In genomic region chr19:46447911-46448310, GRCm38 (mm10) we compare ENCODE assay signal across 9 mouse cellular contexts. TPM values are rescaled to one million over a fixed set of nuclear protein-coding genes. Genes with fewer than 3 reads are reported as not detected.
DNase-seq lines count a peak whose midpoint lies in the region; ATAC-seq and TF ChIP-seq lines count a peak whose summit lies in the region.
"Had no signal": no experiment of that assay in that cellular context is flagged by ENCODE, and none has a peak within 500 bp of the region (broad histone marks: within the 10 kb centered on the region; RNA-seq: fewer than 3 reads in every experiment).

No protein-coding gene starts in this region.

- peaks cover 5% of the 10 kb centered on the region; the same call in 1 of the 2 replicates for H3K36me3 ChIP-seq in forebrain, embryonic 14.5 days (ENCODE audit: control insufficient read depth, insufficient read depth, low read length)
- H3K36me3 ChIP-seq in forebrain, postnatal 0 days (ENCODE audit: insufficient read depth) = no peaks in the 10 kb centered on the region; the same call in 1 of the 2 replicates
- H3K36me3 ChIP-seq in embryonic facial prominence, embryonic 12.5 days = peaks cover 1% of the 10 kb centered on the region; the same call in 1 of the 2 replicates
- H3K36me3 ChIP-seq in limb, embryonic 15.5 days = peaks cover 11% of the 10 kb centered on the region; the same call in 1 of the 2 replicates

- no peaks in the 10 kb centered on the region for H3K27me3 ChIP-seq in forebrain, embryonic 14.5 days (replicated peaks; ENCODE audit: control insufficient read depth, insufficient read depth, low read length)
- H3K27me3 ChIP-seq in forebrain, postnatal 0 days (ENCODE audit: insufficient read depth, low read length) = no peaks in the 10 kb centered on the region
- H3K27me3 ChIP-seq in embryonic facial prominence, embryonic 12.5 days = no peaks in the 10 kb centered on the region
- H3K27me3 ChIP-seq in limb, embryonic 15.5 days = no peaks in the 10 kb centered on the region

- no peak for TF ChIP-seq CTCF in forebrain, postnatal 0 days (IDR thresholded peaks at IDR 0.05; ENCODE audit: low read depth)

- no peak overlapping the region for H3K4me2 ChIP-seq in forebrain, embryonic 14.5 days (ENCODE audit: low read length)
- no peak overlapping the region for H3K4me2 ChIP-seq in forebrain, postnatal 0 days (ENCODE audit: low read depth)
- peak overlapping the region; percentile 25 for H3K4me2 ChIP-seq in embryonic facial prominence, embryonic 12.5 days (replicated peaks)
- no peak overlapping the region for H3K4me2 ChIP-seq in limb, embryonic 15.5 days

- H3K4me1 ChIP-seq in forebrain, embryonic 14.5 days (ENCODE audit: control insufficient read depth, insufficient read depth, low read length) = peaks cover 23% of the 10 kb centered on the region
- H3K4me1 ChIP-seq in forebrain, postnatal 0 days (ENCODE audit: insufficient read depth) = no peaks in the 10 kb centered on the region
- H3K4me1 ChIP-seq in embryonic facial prominence, embryonic 12.5 days = peaks cover 49% of the 10 kb centered on the region
- H3K4me1 ChIP-seq in limb, embryonic 15.5 days = peaks cover 40% of the 10 kb centered on the region

- no peaks in the 10 kb centered on the region for H3K9me3 ChIP-seq in forebrain, embryonic 14.5 days (replicated peaks; ENCODE audit: control insufficient read depth, low read length)
- H3K9me3 ChIP-seq in forebrain, postnatal 0 days (ENCODE audit: low read length) = no peaks in the 10 kb centered on the region
- no peaks in the 10 kb centered on the region for H3K9me3 ChIP-seq in embryonic facial prominence, embryonic 12.5 days
- no peaks in the 10 kb centered on the region for H3K9me3 ChIP-seq in limb, embryonic 15.5 days

- no peak overlapping the region for H3K9ac ChIP-seq in forebrain, embryonic 14.5 days (ENCODE audit: low read length)
- no peak overlapping the region for H3K9ac ChIP-seq in forebrain, postnatal 0 days
- H3K9ac ChIP-seq in embryonic facial prominence, embryonic 12.5 days = no peak overlapping the region
- H3K9ac ChIP-seq in limb, embryonic 15.5 days = no peak overlapping the region

- 0 out of 2 replicates have a peak overlapping the region, but pooled peaks have one; percentile 31 for H3K27ac ChIP-seq in forebrain, embryonic 14.5 days (ENCODE audit: low read depth, low read length)
- no peak overlapping the region for H3K27ac ChIP-seq in forebrain, postnatal 0 days (ENCODE audit: low read depth, low read length)
- H3K27ac ChIP-seq in embryonic facial prominence, embryonic 12.5 days = peak overlapping the region; percentile 73
- peak overlapping the region; percentile 70 for H3K27ac ChIP-seq in limb, embryonic 15.5 days

- no peak for DNase-seq in forebrain, embryonic 14.5 days (ENCODE audit: low spot score)
- no peak for DNase-seq in forebrain, postnatal 0 days
- DNase-seq in left cerebral cortex, postnatal 4 days = peak; percentile 47
- DNase-seq in left cerebral cortex, adult 9 months (ENCODE audit: low spot score in 2 of 2) = no peak
- no peak for DNase-seq in cerebellum, postnatal 36 days
- DNase-seq in cerebellum, postnatal 4 days (ENCODE audit: low spot score in 2 of 2) = no peak
- DNase-seq: heart, postnatal 36 days had no signal

- ATAC-seq in forebrain, embryonic 14.5 days = no peak; the same call in 1 of the 2 replicates
- ATAC-seq in forebrain, postnatal 0 days = no peak
- ATAC-seq in embryonic facial prominence, embryonic 12.5 days (ENCODE audit: insufficient number of reproducible peaks, insufficient read depth, low FRiP score, low TSS enrichment) = peak; percentile 53; the same call in 1 of the 2 replicates
- ATAC-seq in limb, embryonic 15.5 days (ENCODE audit: insufficient number of reproducible peaks, low FRiP score, low TSS enrichment, low read depth) = peak; percentile 36; the same call in 1 of the 2 replicates

- WGBS in forebrain, embryonic 14.5 days = 55% methylated on average over 6 of the region's 6 CpGs
- 34% methylated on average over 6 of the region's 6 CpGs for WGBS in forebrain, postnatal 0 days
- 14% methylated on average over 6 of the region's 6 CpGs for WGBS in embryonic facial prominence, embryonic 12.5 days
- WGBS in limb, embryonic 15.5 days = 14% methylated on average over 6 of the region's 6 CpGs

- no peak overlapping the region for H3K4me3 ChIP-seq in forebrain, embryonic 14.5 days (ENCODE audit: low read depth, low read length)
- H3K4me3 ChIP-seq in forebrain, postnatal 0 days (ENCODE audit: low read depth, low read length) = no peak overlapping the region
- H3K4me3 ChIP-seq in embryonic facial prominence, embryonic 12.5 days = no peak overlapping the region
- no peak overlapping the region for H3K4me3 ChIP-seq in limb, embryonic 15.5 days

- intact Hi-C loops in left cerebral cortex, postnatal 4 days (cut with DNase I) = loop anchor here (10.0 kb wide), 1 partner anchor 103 kb away; the partner anchor contains the start of gene Mfsd13a

RNA-seq across cellular contexts. Expression of gene Sufu, which starts 51.2 kb away (rescaled TPM):
- polyA plus RNA-seq in forebrain, embryonic 14.5 days (2014; fragmentation: Nextera tagmentation; extraction: Ambion mirVana) = 21.8 and 27.8 TPM in 2 replicates
- 9.4 and 13.1 TPM in 2 replicates for total RNA-seq in forebrain, postnatal 0 days (2014; rRNA removed)
- polyA plus RNA-seq in forebrain, postnatal 0 days (2015; fragmentation: Nextera tagmentation; extraction: Ambion mirVana) = 12.7 and 17.7 TPM in 2 replicates
- total RNA-seq in left cerebral cortex, postnatal 4 days (2021) = 10 to 100 TPM; 22.2 to 23.9 TPM
- polyA plus RNA-seq in embryonic facial prominence, embryonic 12.5 days (2016; fragmentation: Nextera tagmentation; extraction: Ambion mirVana) = 44.9 and 47.6 TPM in 2 replicates
- 32.8 and 33.6 TPM in 2 replicates for polyA plus RNA-seq in limb, embryonic 15.5 days (2015; fragmentation: Nextera tagmentation; extraction: Ambion mirVana)

RNA-seq across cellular contexts. Expression of gene Actr1a, which starts 52.4 kb away (rescaled TPM):
- polyA plus RNA-seq in forebrain, embryonic 14.5 days (2014; fragmentation: Nextera tagmentation; extraction: Ambion mirVana) = 402 and 428 TPM in 2 replicates
- total RNA-seq in forebrain, postnatal 0 days (2014; rRNA removed) = 356 and 372 TPM in 2 replicates
- 360 and 367 TPM in 2 replicates for polyA plus RNA-seq in forebrain, postnatal 0 days (2015; fragmentation: Nextera tagmentation; extraction: Ambion mirVana)
- 100 to 1,000 TPM; 304 to 313 TPM for total RNA-seq in left cerebral cortex, postnatal 4 days (2021)
- polyA plus RNA-seq in embryonic facial prominence, embryonic 12.5 days (2016; fragmentation: Nextera tagmentation; extraction: Ambion mirVana) = 157 and 161 TPM in 2 replicates
- polyA plus RNA-seq in limb, embryonic 15.5 days (2015; fragmentation: Nextera tagmentation; extraction: Ambion mirVana) = 145 and 156 TPM in 2 replicates

RNA-seq across cellular contexts. Expression of gene Trim8, which starts 53.6 kb away (rescaled TPM):
- polyA plus RNA-seq in forebrain, embryonic 14.5 days (2014; fragmentation: Nextera tagmentation; extraction: Ambion mirVana) = 23.0 and 24.8 TPM in 2 replicates
- total RNA-seq in forebrain, postnatal 0 days (2014; rRNA removed) = 68.6 and 76.5 TPM in 2 replicates
- polyA plus RNA-seq in forebrain, postnatal 0 days (2015; fragmentation: Nextera tagmentation; extraction: Ambion mirVana) = 25.9 and 28.2 TPM in 2 replicates
- total RNA-seq in left cerebral cortex, postnatal 4 days (2021) = 100 to 1,000 TPM; 113 to 119 TPM
- polyA plus RNA-seq in embryonic facial prominence, embryonic 12.5 days (2016; fragmentation: Nextera tagmentation; extraction: Ambion mirVana) = 22.4 and 23.5 TPM in 2 replicates
- 14.6 and 15.1 TPM in 2 replicates for polyA plus RNA-seq in limb, embryonic 15.5 days (2015; fragmentation: Nextera tagmentation; extraction: Ambion mirVana)

Comparison
In these comparisons a context has a peak if more than half of its experiments do, and no peak if none do; other contexts are left out.
1. ATAC-seq: peak in embryonic facial prominence, embryonic 12.5 days (single experiment) and limb, embryonic 15.5 days (single experiment); none in forebrain, embryonic 14.5 days (single experiment) and forebrain, postnatal 0 days (single experiment).